Mouse (Mus musculus): ENCODE measurements around the gene Pax2. TPM values are rescaled to one million over a fixed set of nuclear protein-coding genes. Genes with fewer than 3 reads are reported as not detected.

The Pax2 gene
- total RNA-seq, 2 experiments from 2014 or later = 0.45 to 13.6 TPM

Small RNAs within 50 kb of the gene (microRNA-seq; reads per million reads assigned to microRNA genes)
- not detected for gene Mir6405

Other genes with a start within 250 kb of the Pax2 start
- gene Sec31b, start 210.2 kb upstream of the Pax2 start, total RNA-seq (2021) = 1 to 10 TPM; 4.5 to 5.8 TPM
- gene Gm20538, start 203.2 kb upstream of the Pax2 start, total RNA-seq (2021) = not detected
- 100 to 1,000 TPM; 411 to 441 TPM for gene Ndufb8, start 200.6 kb upstream of the Pax2 start, total RNA-seq (2021)
- 10 to 100 TPM; 45.1 to 45.5 TPM for gene Hif1an, start 193.2 kb upstream of the Pax2 start, total RNA-seq (2021)
- 10 to 100 TPM; 38.4 to 39.8 TPM for gene Slf2, start 175.1 kb downstream of the Pax2 start, total RNA-seq (2021)
- 10 to 100 TPM; 15.5 to 26.5 TPM for gene Sema4g, start 233.1 kb downstream of the Pax2 start, total RNA-seq (2021)
- 10 to 100 TPM; 30.5 to 33.0 TPM for gene Twnk, start 249.6 kb downstream of the Pax2 start, total RNA-seq (2021)